Mouse (Mus musculus) liver, embryonic 12.5 days (tissue): ENCODE measurements around the gene Shkbp1. TPM values are rescaled to one million over a fixed set of nuclear protein-coding genes. Genes with fewer than 3 reads are reported as not detected.

ENCODE experiments used
- ATAC-seq: fragments of 200-750 bp; cut with Nextera tagmentation; 2 replicates; pipeline ENCODE4 v1.8.0; 2017; ENCODE audit warnings: moderate number of reproducible peaks, mild to moderate bottlenecking, moderate library complexity
- H3K27ac ChIP-seq: fragments of 300-500 bp; sonication (generic); 2 replicates; pipeline ENCODE4 v1.5.1; 2016; ENCODE audit warnings: mild to moderate bottlenecking
- H3K27me3 ChIP-seq: fragments of 300-500 bp; sonication (generic); replicated peaks from 2 replicates; pipeline ENCODE4 v1.6.1; 2016; ENCODE audit warnings: mild to moderate bottlenecking, moderate library complexity
- H3K36me3 ChIP-seq: fragments of 300-500 bp; sonication (generic); 2 replicates; pipeline ENCODE4 v1.6.1; 2016; ENCODE audit warnings: mild to moderate bottlenecking, moderate library complexity
- H3K4me1 ChIP-seq: fragments of 300-500 bp; sonication (generic); 2 replicates; pipeline ENCODE4 v1.6.1; 2016
- H3K4me2 ChIP-seq: fragments of 300-500 bp; sonication (generic); 2 replicates; pipeline ENCODE4 v1.6.1; 2016; ENCODE audit warnings: mild to moderate bottlenecking, moderate library complexity
- H3K4me3 ChIP-seq: fragments of 300-500 bp; sonication (generic); 2 replicates; pipeline ENCODE4 v1.5.1; 2016; ENCODE audit warnings: mild to moderate bottlenecking, moderate library complexity
- H3K9ac ChIP-seq: fragments of 300-500 bp; sonication (generic); 2 replicates; pipeline ENCODE4 v1.6.1; 2016; ENCODE audit warnings: mild to moderate bottlenecking, moderate library complexity
- H3K9me3 ChIP-seq: fragments of 300-500 bp; sonication (generic); replicated peaks from 2 replicates; pipeline ENCODE4 v1.6.1; 2016; ENCODE audit warnings: mild to moderate bottlenecking, moderate library complexity
- WGBS: fragments of 180-500 bp; shearing (Covaris S2); methylation state at CpG from one replicate; pipeline ENCODE4 v1.1.7; 2016; ENCODE audit not compliant: insufficient replicate concordance; 5-methylcytosine and 5-hydroxymethylcytosine counted together
- polyA plus RNA-seq: library from polyadenylated mRNA; unstranded; fragments of >200 nt; fragmentation: Nextera tagmentation; extraction: Ambion mirVana; gene quantifications from 2 replicates; pipeline ENCODE4 v1.2.1, GENCODE M21; 2016

The Shkbp1 gene
- polyA plus RNA-seq, 1 experiment from 2014 or later, result 32.1 TPM

GRCm38 (mm10) chr7:27329981-27330380 lies 25.8 kb downstream of the Shkbp1 start:
- Histone ChIP-seq H3K4me2 (peak overlapping the region; percentile 75), H3K9me3 (no peaks in the 10 kb centered on the region), H3K27me3 (peaks cover 100% of the 10 kb centered on the region), H3K36me3 (no peaks in the 10 kb centered on the region), H3K4me1 (peaks cover 62% of the 10 kb centered on the region), H3K27ac (no peak overlapping the region), H3K9ac (no peak overlapping the region), H3K4me3 (peak overlapping the region; percentile 55)
- 18% methylated on average over 17 of the region's 17 CpGs for WGBS
- ATAC-seq, result no peak

DNA sequence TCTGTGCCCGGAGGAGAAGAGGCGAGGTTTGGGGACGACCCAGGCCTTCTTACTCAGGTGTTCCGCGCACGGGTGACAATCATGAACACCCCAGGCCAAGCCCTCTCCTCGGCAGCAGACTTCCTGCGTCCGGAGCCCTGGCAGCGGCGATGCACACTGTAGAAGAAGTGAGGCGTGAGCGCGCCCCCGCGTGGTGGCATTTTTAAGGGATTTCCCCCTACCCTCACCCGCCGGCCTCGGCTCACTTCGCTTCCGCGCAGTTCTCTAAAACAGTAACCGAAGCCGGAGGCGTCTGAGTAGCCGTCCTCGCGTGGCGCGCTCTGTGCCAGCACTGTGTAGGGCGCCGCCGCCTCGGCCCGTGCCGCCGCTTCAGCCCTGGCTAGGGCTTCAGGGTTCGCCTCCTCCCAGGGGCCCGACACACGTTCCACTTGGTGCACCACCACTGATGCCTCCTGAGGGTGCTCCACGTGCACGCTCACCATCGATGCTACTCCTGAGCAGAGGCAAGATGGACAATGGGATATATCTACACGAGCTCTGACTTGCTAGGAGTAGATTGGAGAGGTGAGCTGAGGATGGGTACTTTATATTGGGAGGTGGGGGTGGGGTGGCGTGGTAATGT lies 26.4 kb downstream of the Shkbp1 start:
- H3K27ac ChIP-seq, result no peak overlapping the region
- H3K36me3 ChIP-seq, result no peaks in the 10 kb centered on the region
- 3% methylated on average over 45 of the region's 45 CpGs for WGBS
- H3K4me3 ChIP-seq, result peak overlapping the region; percentile 34
- H3K9me3 ChIP-seq, result no peaks in the 10 kb centered on the region
- peaks cover 57% of the 10 kb centered on the region for H3K4me1 ChIP-seq
- peak overlapping the region; percentile 75 for H3K4me2 ChIP-seq
- H3K27me3 ChIP-seq, result peaks cover 100% of the 10 kb centered on the region
- no peak for ATAC-seq
- H3K9ac ChIP-seq, result no peak overlapping the region

DNA sequence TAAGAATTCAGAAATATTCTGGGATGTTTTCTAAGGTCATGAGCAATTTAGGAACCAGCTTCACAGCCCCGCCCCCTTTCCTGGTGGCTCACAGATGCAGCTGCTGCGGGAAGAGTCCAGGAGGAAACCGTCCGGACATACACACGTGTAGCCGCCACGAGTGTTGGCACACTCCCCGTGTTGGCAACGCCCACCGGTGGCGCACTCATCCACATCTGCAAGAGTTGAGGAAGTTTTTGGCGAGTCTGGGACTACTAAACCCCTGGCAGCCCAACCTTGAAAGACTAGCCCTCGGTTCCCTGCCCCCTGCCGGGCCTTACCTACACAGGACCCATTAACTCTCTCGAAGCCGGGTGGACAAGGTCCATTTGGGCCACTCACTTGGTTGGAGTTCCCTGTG lies 27.2 kb downstream of the Shkbp1 start:
- H3K27me3 ChIP-seq, result peaks cover 100% of the 10 kb centered on the region
- 25% methylated on average over 16 of the region's 16 CpGs for WGBS
- no peak overlapping the region for H3K4me3 ChIP-seq
- H3K9ac ChIP-seq, result no peak overlapping the region
- H3K27ac ChIP-seq, result no peak overlapping the region
- H3K9me3 ChIP-seq, result no peaks in the 10 kb centered on the region
- H3K4me2 ChIP-seq, result no peak overlapping the region
- H3K36me3 ChIP-seq, result no peaks in the 10 kb centered on the region
- peaks cover 49% of the 10 kb centered on the region for H3K4me1 ChIP-seq
- ATAC-seq, result no peak

GRCm38 (mm10) chr7:27328161-27328560 lies 27.7 kb downstream of the Shkbp1 start:
- Histone ChIP-seq H3K36me3 (no peaks in the 10 kb centered on the region), H3K4me2 (no peak overlapping the region), H3K9me3 (no peaks in the 10 kb centered on the region), H3K27me3 (peaks cover 100% of the 10 kb centered on the region), H3K27ac (no peak overlapping the region), H3K9ac (no peak overlapping the region), H3K4me3 (no peak overlapping the region), H3K4me1 (peaks cover 45% of the 10 kb centered on the region)
- WGBS, result 62% methylated on average over 11 of the region's 11 CpGs
- no peak for ATAC-seq

GRCm38 (mm10) chr7:27327500-27327899 lies 28.3 kb downstream of the Shkbp1 start:
- Histone ChIP-seq H3K36me3 (no peaks in the 10 kb centered on the region), H3K27me3 (peaks cover 100% of the 10 kb centered on the region), H3K4me2 (no peak overlapping the region), H3K4me3 (no peak overlapping the region), H3K27ac (no peak overlapping the region), H3K9ac (no peak overlapping the region), H3K9me3 (no peaks in the 10 kb centered on the region), H3K4me1 (peaks cover 38% of the 10 kb centered on the region)
- ATAC-seq, result no peak
- WGBS, result 68% methylated on average over 8 of the region's 8 CpGs

DNA sequence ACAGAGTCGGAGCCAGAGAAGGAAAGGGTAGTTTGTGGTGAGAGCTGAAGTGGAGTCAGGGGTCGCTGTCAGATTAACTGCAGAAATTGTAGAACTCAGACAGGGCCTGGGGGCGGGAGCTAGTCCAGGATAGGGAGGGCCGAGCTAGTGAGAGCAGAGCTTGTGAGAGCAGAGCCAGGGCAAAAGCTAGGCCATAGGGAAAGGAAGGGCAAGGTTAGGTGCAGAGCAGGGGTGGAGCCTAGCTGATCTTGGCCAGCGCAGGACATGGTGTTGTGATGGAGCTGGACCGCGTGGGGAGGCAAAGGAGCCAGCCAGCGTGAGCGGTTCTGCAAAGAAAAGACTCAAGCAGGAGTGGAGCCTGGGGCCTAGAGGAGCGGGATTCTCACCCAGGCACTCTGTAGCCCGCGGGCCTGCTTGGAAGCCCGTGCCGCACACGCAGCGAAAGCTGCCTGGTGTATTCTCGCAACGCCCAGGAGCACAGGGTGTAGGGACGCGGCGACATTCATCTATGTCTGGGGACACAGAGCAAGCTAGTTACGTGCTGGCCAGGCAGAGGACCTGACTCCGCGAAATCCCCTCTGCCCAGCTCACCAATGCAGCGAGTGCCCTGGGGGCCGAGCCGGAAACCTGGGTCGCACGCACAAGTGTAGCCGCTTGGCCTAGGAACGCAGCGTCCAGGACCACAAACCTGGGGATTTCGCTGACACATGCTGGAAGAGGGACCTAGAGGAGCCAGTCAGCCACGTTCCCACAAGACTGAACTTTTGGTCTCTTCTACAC lies 29.5 kb downstream of the Shkbp1 start:
- H3K27ac ChIP-seq, result no peak overlapping the region

GRCm38 (mm10) chr7:27325697-27326096 lies 30.1 kb downstream of the Shkbp1 start:
- no peak for ATAC-seq
- H3K27ac ChIP-seq, result no peak overlapping the region
- no peaks in the 10 kb centered on the region for H3K36me3 ChIP-seq
- peak overlapping the region; percentile 18; the same call in 1 of the 2 replicates for H3K4me3 ChIP-seq
- H3K9ac ChIP-seq, result peak overlapping the region; percentile 32; the same call in 1 of the 2 replicates
- H3K9me3 ChIP-seq, result no peaks in the 10 kb centered on the region
- peak overlapping the region; percentile 34 for H3K4me2 ChIP-seq
- H3K4me1 ChIP-seq, result peaks cover 22% of the 10 kb centered on the region
- WGBS, result under 1% methylated on average over 24 of the region's 24 CpGs
- H3K27me3 ChIP-seq, result peaks cover 99% of the 10 kb centered on the region

More for the DNA sequence above, 29.5 kb downstream of the Shkbp1 start:
- Histone ChIP-seq H3K4me1 (peaks cover 28% of the 10 kb centered on the region), H3K9me3 (no peaks in the 10 kb centered on the region), H3K4me2 (peak overlapping the region; percentile 34), H3K27me3 (peaks cover 99% of the 10 kb centered on the region), H3K9ac (no peak overlapping the region), H3K36me3 (no peaks in the 10 kb centered on the region), H3K4me3 (peak overlapping the region; percentile 18; the same call in 1 of the 2 replicates)
- ATAC-seq, result no peak
- WGBS, result 31% methylated on average over 34 of the region's 34 CpGs

DNA sequence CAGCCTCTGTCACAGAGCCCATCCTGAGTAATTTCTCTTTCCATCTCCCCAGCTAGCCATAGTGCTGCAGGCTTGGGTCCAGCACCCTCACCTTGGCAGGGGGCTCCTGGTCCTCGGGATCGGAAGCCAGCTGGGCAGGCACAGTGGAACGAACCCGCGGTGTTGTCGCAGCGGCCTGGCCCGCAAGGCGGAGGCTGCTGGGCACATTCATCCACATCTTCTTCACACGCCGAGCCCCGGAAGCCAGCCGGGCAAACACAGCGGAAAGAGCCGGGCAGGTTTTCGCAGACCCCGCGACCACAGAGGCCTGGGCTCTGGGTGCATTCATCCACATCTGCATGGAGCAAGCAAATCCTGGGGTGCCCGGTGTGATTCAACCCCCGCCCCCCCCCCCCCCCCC lies 30.9 kb downstream of the Shkbp1 start:
- ATAC-seq, result no peak
- peaks cover 93% of the 10 kb centered on the region for H3K27me3 ChIP-seq

DNA sequence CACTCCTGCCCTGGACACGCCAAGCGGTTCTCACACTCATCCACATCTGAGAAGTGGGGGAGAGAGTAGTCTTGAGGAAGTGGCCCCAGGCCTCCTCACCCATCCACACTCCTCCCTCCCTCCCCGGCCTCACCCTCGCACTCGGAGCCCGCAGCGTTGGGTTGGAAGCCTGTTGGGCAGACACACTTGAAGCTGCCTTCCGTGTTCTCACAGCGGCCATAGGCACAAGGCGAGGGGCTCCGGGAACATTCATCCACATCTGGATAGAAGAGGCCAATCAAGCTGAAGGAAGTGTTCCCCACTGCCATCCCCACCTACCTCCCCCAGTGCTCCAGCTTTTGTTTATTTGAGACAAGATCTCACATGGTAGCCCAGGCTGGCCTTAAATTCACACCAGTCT lies 31.7 kb downstream of the Shkbp1 start:
- Histone ChIP-seq H3K9ac (no peak overlapping the region), H3K27me3 (peaks cover 91% of the 10 kb centered on the region), H3K9me3 (no peaks in the 10 kb centered on the region), H3K36me3 (no peaks in the 10 kb centered on the region), H3K4me1 (peaks cover 6% of the 10 kb centered on the region; the same call in 1 of the 2 replicates), H3K4me2 (no peak overlapping the region), H3K4me3 (no peak overlapping the region), H3K27ac (no peak overlapping the region)
- WGBS, result 79% methylated on average over 11 of the region's 11 CpGs
- no peak for ATAC-seq

More for the DNA sequence above, 30.9 kb downstream of the Shkbp1 start:
- H3K4me3 ChIP-seq, result no peak overlapping the region
- H3K9ac ChIP-seq, result no peak overlapping the region
- H3K9me3 ChIP-seq, result no peaks in the 10 kb centered on the region
- peaks cover 14% of the 10 kb centered on the region for H3K4me1 ChIP-seq
- H3K27ac ChIP-seq, result no peak overlapping the region
- WGBS, result 48% methylated on average over 18 of the region's 20 CpGs
- H3K36me3 ChIP-seq, result no peaks in the 10 kb centered on the region
- H3K4me2 ChIP-seq, result no peak overlapping the region

- ATAC-seq, result no peak
- H3K27me3 ChIP-seq, result peaks cover 82% of the 10 kb centered on the region
- WGBS, result 77% methylated on average over 5 of the region's 5 CpGs
Observed at GRCm38 (mm10) chr7:27323001-27323400, 32.8 kb downstream of the Shkbp1 start.

DNA sequence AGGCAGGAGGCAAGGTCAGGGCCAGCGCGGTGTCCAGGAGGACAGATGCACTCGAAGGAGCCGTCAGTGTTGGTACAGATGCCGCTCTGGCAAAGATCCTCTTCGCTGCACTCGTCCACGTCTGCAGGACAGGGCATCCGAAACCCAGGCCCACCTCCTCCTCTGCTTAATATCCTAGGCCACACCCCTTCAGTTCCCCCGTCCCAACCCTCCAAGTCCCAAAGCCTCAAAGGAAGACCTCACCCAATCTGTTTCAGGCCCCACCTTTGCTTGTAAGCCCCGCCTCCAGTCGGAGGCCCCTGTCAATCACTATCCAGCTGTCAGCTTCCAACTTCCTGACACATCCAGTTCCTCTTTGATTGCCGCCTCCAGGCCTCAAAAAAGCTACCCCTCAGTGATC lies 33.5 kb downstream of the Shkbp1 start:
- WGBS, result 14% methylated on average over 13 of the region's 13 CpGs
- H3K27me3 ChIP-seq, result peaks cover 78% of the 10 kb centered on the region
- ATAC-seq, result no peak

More at GRCm38 (mm10) chr7:27323001-27323400, 32.8 kb downstream of the Shkbp1 start:
- Histone ChIP-seq H3K9me3 (no peaks in the 10 kb centered on the region), H3K4me3 (no peak overlapping the region), H3K36me3 (no peaks in the 10 kb centered on the region), H3K9ac (no peak overlapping the region), H3K4me1 (0 out of 2 replicates have a peak, but pooled peaks cover 5% of the 10 kb centered on the region), H3K27ac (no peak overlapping the region), H3K4me2 (no peak overlapping the region)

DNA sequence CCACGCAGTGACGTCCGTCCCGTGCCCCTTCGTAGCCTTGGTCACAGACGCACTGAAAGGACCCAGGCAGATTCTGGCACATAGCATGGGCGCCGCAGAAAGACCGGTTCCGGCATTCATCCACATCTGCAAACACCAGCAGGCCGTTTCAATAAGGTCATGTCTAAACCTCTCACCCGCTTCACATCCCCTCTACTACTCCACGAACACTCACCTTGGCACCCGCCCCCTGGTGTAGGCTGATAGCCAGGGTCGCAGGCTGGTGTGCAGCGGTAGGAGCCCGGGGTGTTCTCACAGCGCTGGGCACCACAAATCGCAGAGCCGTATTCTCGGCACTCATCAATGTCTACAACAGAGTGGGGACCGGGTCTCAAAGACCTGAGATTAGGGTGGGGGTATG lies 36.4 kb downstream of the Shkbp1 start:
- no peak overlapping the region for H3K9ac ChIP-seq
- H3K4me2 ChIP-seq, result no peak overlapping the region
- H3K9me3 ChIP-seq, result peaks cover 2% of the 10 kb centered on the region; the same call in 1 of the 2 replicates
- WGBS, result 79% methylated on average over 22 of the region's 22 CpGs
- no peak overlapping the region for H3K4me3 ChIP-seq
- peaks cover 49% of the 10 kb centered on the region for H3K27me3 ChIP-seq
- H3K36me3 ChIP-seq, result peaks cover 1% of the 10 kb centered on the region; the same call in 1 of the 2 replicates
- ATAC-seq, result no peak
- no peak overlapping the region for H3K27ac ChIP-seq
- H3K4me1 ChIP-seq, result no peaks in the 10 kb centered on the region

More for the DNA sequence above, 33.5 kb downstream of the Shkbp1 start:
- Histone ChIP-seq H3K9me3 (no peaks in the 10 kb centered on the region), H3K36me3 (no peaks in the 10 kb centered on the region), H3K4me2 (no peak overlapping the region), H3K9ac (no peak overlapping the region), H3K4me3 (no peak overlapping the region), H3K27ac (no peak overlapping the region), H3K4me1 (0 out of 2 replicates have a peak, but pooled peaks cover 5% of the 10 kb centered on the region)
